Mouse (Mus musculus) ES-CJ7 (cell line): ENCODE measurements at regions not wholly inside any gene's neighbourhood (a gene's known extent, or its start where the extent isn't known, plus 50 kb on each side); places are given as distances from the start of the nearest gene placed in this dataset.

ENCODE experiments used
- DNase-seq: peaks from one replicate; pipeline ENCODE4 v3.0.0; 2011; ENCODE audit warnings: low read depth, low spot score

GRCm38 (mm10) chr14:92958138-92958537, 932.3 kb downstream of the Pcdh9 start:
- DNase-seq: no peak

GRCm38 (mm10) chr14:92955485-92955884, 935.0 kb downstream of the Pcdh9 start:
- DNase-seq: no peak

GRCm38 (mm10) chr14:92907623-92908045, 982.8 kb downstream of the Pcdh9 start:
- DNase-seq: no peak

DNA sequence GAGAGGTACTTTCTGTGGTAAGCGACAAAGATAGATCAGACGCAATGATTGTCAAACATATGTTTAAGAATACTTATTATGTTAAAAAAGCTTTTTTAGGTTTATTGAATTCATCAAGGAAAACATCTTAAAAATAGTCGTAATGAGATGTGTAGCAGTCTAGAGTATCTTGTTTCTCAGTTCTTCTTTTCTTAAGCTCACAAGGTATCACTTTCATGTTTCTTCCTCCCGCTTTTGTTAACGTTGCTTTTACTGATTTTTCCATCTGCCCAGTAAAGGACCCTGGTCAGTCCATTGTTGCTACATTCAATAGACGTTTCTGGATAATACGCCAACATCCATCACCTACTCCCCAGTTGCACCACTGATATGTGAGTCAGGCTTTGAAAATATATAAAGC, 1015.9 kb downstream of the Pcdh9 start:
- no peak for DNase-seq

DNA sequence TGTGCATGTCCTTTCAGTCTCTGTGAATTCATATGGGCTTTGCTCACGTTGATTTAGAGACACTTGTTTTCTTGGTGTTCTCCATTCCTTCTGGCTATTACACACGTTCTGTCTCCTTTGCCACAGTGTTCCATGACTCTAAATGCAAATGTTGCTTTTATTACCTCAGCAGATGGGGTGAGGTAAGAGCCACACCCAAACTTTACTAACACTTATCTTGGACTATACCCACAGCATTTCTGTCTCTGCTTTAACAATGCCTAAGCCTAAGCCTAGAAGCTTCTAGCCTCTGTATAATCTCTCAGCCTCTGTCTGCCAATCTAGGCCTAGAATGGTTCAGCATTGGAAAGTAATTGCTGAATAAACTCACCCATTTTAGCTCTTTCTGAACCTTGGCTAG, 1024.0 kb downstream of the Pcdh9 start:
- no peak for DNase-seq

- peak; percentile 93 for DNase-seq
Measured at GRCm38 (mm10) chr14:92862942-92863341, 1027.5 kb downstream of the Pcdh9 start.

- peak; percentile 81 for DNase-seq
Measured at GRCm38 (mm10) chr14:92860723-92861122, 1029.8 kb downstream of the Pcdh9 start.

GRCm38 (mm10) chr14:92833646-92834045, 1056.8 kb downstream of the Pcdh9 start:
- no peak for DNase-seq

DNA sequence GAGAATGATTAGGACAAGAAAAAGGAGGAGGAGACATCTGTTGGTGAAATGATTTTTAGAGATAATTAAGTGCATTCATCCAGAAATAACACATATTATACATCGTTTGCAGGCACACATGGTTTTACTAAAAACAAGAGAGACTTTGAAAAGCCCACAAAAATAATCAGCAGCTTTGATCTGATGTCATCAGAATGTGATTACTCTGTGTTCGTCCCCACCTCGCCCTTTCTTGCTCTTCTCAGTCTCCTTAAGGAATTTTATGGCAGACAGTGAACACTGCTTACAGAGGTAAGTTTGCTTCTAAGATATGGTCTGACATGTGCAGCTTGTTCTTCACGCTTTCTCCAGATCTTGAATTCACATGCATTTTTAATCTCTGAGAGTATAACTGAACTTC, 1061.3 kb downstream of the Pcdh9 start:
- DNase-seq: no peak

DNA sequence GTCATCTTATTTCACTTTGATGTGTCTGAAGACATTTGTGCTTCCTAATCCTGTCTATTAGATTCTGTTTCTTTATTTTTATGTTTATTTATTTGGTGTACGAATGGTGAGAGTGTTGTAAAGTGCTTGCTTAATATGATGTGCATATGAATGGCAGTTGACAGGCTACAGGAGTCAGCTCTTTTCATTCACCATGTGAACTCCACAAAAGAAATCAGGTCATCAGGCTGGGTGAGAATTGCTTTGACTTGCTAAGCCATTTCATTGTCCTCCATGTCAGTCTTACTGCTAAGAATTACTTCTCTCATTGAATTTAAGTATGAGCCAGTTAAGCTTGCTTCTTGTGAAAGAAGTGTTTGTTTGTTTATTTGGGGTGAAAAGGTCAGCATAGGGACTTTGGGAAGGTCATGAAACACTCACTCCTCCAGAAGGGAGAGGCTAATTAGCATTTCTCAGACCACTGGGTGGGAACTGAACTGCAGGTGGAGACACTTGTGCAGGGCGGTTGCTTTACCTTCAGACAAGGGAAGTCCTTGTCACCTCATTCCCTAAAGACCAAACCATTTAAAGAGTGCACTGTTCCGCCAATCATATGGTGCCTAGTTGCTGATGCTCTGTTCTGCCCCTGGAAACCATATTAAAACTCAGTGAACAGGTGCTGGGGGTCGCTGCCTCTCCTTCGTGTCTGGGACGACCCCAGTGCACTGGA, 1063.7 kb downstream of the Pcdh9 start:
- peak; percentile 96 for DNase-seq

DNA sequence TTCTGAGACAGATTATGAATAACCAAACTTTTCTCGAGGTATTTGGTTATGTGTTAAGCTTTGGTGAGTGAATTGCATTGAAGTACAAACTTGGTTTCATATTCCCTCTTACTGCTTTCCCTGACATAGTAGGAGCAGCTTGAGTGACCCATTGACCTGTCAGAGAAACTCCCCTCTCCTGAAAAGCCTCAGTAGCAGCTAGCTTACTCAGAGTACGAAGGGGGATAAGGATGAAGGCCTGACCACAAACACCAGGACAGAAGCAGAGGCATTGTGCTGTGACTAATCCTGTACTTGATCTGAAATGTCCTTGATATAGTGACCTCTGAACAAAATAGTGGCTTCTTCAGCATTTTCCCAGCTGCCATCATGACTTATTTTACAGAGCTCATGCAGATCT, 1070.4 kb downstream of the Pcdh9 start:
- DNase-seq: no peak
